Mouse (Mus musculus): Measurements from ENCODE around the gene Nfkb2. TPM values are rescaled to one million over a fixed set of nuclear protein-coding genes. Genes with fewer than 3 reads are reported as not detected.
A peak's percentile ranks its signal among the peaks of the same experiment; 100 is the strongest.

The Nfkb2 gene
- polyA plus RNA-seq, 1 experiment, result 46.7 TPM

DNA sequence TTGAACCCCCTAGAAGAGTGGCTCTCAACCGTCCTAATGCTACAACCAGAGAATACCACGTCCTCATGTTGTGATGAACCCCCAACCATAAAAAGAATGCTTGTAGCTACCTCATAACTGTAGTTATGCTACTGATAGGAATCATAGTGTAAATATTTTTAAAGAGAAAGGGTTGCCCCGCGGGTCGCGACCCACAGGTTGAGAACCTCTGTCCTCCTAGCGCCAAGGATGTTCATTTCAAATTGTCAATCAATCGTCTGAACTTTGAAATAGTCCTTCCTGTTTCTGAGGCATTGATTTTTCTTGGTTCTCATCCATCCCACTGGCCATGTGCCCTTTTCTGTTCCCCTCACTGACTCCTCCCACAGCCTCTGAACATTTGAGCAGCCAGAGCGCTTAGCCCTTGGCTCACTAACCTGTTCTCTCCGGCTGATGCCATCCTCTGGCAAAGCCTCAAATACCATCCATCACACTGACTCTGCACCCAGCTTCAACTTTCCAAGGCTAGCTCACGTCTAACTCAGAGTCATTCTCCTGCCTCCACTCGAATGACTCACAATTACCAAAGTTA is 13.5 kb upstream of the Nfkb2 start:
- Histone ChIP-seq H3K9me3 (no peaks in the 10 kb centered on the region), H3K4me3 (replicated peaks) (no peak overlapping the region), H3K4me1 (no peaks in the 10 kb centered on the region), H3K36me3 (replicated peaks; ENCODE audit: low read length) (peaks cover 18% of the 10 kb centered on the region), H3K27me3 (replicated peaks) (peaks cover 38% of the 10 kb centered on the region)
- TF ChIP-seq FLI1 (IDR thresholded peaks at IDR 0.05; ENCODE audit: low read length) (no peak), GATA1 (IDR thresholded peaks at IDR 0.05; ENCODE audit: borderline replicate concordance, low read length) (no peak)

GRCm38 (mm10) chr19:46296938-46297337 is 7.2 kb upstream of the Nfkb2 start:
- no peaks in the 10 kb centered on the region for H3K36me3 ChIP-seq (replicated peaks; ENCODE audit: low read length)
- TF ChIP-seq GATA1 (IDR thresholded peaks at IDR 0.05; ENCODE audit: borderline replicate concordance, low read length) (no peak), FLI1 (IDR thresholded peaks at IDR 0.05; ENCODE audit: low read length) (no peak)
- H3K27me3 ChIP-seq (replicated peaks), result peaks cover 32% of the 10 kb centered on the region

DNA sequence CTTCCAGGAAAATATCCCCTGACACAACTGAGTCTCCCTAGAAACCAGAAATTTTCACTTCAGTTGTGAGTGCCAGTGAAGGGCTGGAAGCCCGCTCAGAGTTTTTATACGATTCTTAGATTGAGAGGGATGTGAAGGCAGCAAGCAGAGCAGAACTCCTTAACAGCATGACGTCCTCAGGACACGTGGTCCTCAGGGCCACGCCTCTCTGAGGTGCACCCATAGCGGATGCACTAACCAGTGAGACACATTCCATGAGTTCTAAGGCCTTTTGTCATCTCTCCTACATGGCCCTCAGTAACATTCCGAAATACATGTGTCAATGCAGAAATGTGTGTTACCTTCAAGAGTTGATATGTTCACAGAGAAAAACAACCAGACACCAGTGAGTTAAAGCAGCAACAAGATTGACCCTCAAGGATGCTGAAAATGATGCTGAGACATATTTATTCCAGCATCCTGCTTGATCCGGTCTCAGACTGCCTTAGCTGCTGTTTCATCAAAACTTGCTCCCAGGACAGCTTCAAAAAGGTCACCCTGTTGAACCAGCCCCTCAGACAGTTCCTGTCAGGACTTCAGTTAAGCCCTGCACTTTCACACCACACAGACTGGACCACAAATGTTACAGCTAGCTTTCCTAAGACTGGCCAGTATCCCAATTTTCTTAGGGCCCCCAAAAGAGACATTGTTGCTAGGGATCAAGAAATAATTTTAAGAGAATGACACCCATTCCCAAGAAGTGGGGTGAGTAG is 3.6 kb upstream of the Nfkb2 start:
- Histone ChIP-seq H3K4me1 (peaks cover 19% of the 10 kb centered on the region), H3K36me3 (replicated peaks; ENCODE audit: low read length) (no peaks in the 10 kb centered on the region), H3K27me3 (replicated peaks) (peaks cover 14% of the 10 kb centered on the region), H3K9me3 (no peaks in the 10 kb centered on the region), H3K4me3 (replicated peaks) (no peak overlapping the region)
- TF ChIP-seq FLI1 (IDR thresholded peaks at IDR 0.05; ENCODE audit: low read length) (no peak), GATA1 (IDR thresholded peaks at IDR 0.05; ENCODE audit: borderline replicate concordance, low read length) (no peak)

More at GRCm38 (mm10) chr19:46296938-46297337, 7.2 kb upstream of the Nfkb2 start:
- no peak overlapping the region for H3K4me3 ChIP-seq (replicated peaks)
- H3K4me1 ChIP-seq, result no peaks in the 10 kb centered on the region
- no peaks in the 10 kb centered on the region for H3K9me3 ChIP-seq

DNA sequence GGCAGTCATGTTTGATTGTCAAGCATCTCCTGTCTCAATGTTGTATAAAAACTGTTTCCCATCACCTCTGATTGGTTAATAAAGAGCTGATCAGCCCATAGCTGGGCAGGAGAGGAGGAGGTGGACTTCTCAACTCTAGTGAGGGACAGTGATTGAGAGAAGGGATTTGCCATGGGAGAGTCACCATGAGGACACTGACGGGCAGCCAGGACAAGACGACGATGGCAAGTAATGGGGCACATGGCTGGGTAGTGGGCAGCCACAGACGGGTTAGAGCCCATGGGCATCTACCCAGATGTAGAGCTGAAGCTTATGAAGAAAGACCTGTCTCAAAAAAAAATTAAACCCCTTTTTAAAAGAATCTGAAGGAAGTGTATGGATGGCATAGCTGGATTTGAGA is 1.6 kb upstream of the Nfkb2 start:
- peak overlapping the region; percentile 79 for H3K4me3 ChIP-seq (replicated peaks)
- TF ChIP-seq FLI1 (IDR thresholded peaks at IDR 0.05; ENCODE audit: low read length) (no peak), GATA1 (IDR thresholded peaks at IDR 0.05; ENCODE audit: borderline replicate concordance, low read length) (no peak)
- H3K9me3 ChIP-seq, result no peaks in the 10 kb centered on the region
- H3K36me3 ChIP-seq (replicated peaks; ENCODE audit: low read length), result peaks cover 10% of the 10 kb centered on the region
- H3K4me1 ChIP-seq, result peaks cover 33% of the 10 kb centered on the region
- peaks cover 20% of the 10 kb centered on the region for H3K27me3 ChIP-seq (replicated peaks)

DNA sequence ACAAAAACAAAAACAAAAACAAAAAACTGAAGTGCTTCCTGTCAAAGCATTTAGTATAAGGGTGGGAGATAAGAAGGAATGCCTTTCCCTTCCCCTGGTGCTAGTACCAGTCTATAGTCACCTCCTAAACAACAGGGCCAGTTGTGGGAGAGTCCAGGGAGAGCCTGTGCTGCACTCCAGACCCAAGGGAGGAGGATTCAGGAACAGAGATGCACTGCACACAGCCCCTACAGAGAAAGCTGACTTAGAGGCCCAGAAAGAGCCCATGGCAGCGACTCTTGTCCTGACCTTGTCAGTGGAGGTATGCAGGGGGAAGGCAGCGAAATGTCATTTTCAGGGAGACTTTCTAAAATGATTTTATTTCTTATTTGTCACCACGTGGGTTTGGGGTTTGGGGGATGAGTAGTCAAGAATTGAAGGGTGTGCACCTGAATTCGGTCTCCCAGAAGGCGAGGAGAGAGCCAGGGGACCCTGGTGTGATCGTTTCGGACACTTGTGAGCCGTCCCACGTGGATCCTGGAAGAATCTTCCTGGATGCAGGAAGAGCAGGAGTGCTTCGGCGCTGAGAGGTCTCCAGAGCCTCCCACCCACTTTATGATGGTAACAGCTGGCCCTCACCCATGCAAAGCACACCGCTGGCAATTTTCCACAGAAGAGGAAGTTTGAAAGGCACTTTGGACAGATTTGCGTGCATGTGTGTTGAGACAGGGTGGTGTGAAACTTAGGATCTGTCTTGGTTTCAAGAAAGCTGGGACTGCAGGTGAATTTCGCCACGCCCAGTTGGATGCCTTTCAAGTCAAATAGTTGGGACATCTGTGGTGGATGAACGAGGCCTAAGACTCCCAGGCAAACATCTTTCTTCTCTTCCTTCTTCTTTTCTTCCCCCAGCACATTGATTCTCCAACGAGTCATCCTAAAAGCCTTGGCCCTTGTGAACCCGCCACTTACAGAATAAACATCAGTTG is 587 bp upstream of the Nfkb2 start:
- Histone ChIP-seq H3K4me3 (replicated peaks) (peak overlapping the region; percentile 100), H3K27me3 (replicated peaks) (peaks cover 22% of the 10 kb centered on the region), H3K36me3 (replicated peaks; ENCODE audit: low read length) (peaks cover 19% of the 10 kb centered on the region), H3K4me1 (peaks cover 38% of the 10 kb centered on the region), H3K9me3 (no peaks in the 10 kb centered on the region)
- TF ChIP-seq FLI1 (IDR thresholded peaks at IDR 0.05; ENCODE audit: low read length), result no peak
- no peak for TF ChIP-seq GATA1 (IDR thresholded peaks at IDR 0.05; ENCODE audit: borderline replicate concordance, low read length)

DNA sequence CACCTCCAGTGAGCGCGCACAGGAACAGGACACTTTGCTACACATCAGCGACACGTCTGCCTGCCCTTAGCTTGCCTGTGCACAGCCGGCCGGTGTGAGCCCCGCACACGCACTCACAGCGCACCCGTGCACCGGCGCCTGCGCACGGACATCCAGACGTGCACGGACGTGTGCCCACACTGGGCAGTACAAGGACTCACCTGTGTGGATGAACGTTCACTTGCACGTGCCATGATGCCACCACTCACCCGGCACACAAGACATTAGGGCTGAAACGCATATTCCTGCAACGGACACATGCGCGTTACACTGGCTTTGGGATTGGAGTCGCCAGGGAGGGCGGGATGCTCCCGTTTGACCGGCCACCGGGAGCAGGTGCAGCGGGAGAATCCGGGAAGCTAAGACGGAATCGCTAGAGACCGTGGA is 801 bp downstream of the Nfkb2 start:
- peaks cover 30% of the 10 kb centered on the region for H3K36me3 ChIP-seq (replicated peaks; ENCODE audit: low read length)
- peaks cover 51% of the 10 kb centered on the region for H3K4me1 ChIP-seq

DNA sequence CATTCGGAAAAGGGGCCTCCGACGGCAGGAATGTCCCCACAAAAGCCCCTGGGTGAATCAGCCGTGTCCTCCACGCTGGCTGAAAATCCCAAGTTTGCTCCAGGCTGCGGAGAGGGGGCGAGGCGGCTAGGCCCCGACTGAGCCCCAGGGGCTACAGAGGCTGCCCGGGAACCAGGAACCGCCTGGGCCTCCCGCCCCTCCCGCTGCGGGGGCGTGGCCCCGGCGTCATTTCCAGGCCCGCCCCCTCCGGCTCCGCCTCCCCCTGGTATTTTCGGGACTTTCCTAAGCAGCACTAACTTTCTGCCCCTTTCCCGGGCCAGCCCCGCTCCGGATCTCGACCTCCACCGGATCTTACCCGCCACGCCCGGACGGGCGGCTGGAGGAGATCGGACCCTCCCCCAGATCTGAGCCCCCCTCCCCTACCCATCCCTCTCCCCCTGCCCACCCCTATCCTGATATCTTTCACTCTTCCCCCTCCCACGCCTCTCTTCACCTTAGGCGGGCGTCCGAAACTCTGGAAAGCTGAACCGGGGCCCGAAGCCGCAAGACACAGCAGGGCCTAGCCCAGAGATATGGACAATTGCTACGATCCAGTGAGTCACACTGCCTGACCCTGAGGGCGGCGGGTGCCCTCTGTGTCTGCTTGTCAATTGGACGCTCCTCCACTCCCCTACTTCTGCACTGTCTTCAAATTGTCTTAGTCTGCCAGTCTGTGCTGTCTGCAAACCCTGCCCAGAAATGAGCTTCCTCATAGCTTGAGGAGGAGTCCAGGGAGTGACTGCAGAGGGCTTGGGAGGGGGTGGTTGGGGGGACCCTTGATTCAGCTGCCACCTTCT is 1.5 kb downstream of the Nfkb2 start:
- no peaks in the 10 kb centered on the region for H3K9me3 ChIP-seq
- peak overlapping the region; percentile 100 for H3K4me3 ChIP-seq (replicated peaks)
- H3K4me1 ChIP-seq, result peaks cover 51% of the 10 kb centered on the region
- H3K27me3 ChIP-seq (replicated peaks), result peaks cover 26% of the 10 kb centered on the region
- H3K36me3 ChIP-seq (replicated peaks; ENCODE audit: low read length), result peaks cover 37% of the 10 kb centered on the region
- TF ChIP-seq GATA1 (IDR thresholded peaks at IDR 0.05; ENCODE audit: borderline replicate concordance, low read length), result no peak
- TF ChIP-seq FLI1 (IDR thresholded peaks at IDR 0.05; ENCODE audit: low read length), result no peak

More for the DNA sequence above, 801 bp downstream of the Nfkb2 start:
- Histone ChIP-seq H3K27me3 (replicated peaks) (peaks cover 27% of the 10 kb centered on the region), H3K4me3 (replicated peaks) (peak overlapping the region; percentile 100), H3K9me3 (no peaks in the 10 kb centered on the region)
- TF ChIP-seq GATA1 (IDR thresholded peaks at IDR 0.05; ENCODE audit: borderline replicate concordance, low read length), result no peak
- no peak for TF ChIP-seq FLI1 (IDR thresholded peaks at IDR 0.05; ENCODE audit: low read length)

GRCm38 (mm10) chr19:46306268-46306610 is 2.1 kb downstream of the Nfkb2 start:
- no peak for TF ChIP-seq GATA1 (IDR thresholded peaks at IDR 0.05; ENCODE audit: borderline replicate concordance, low read length)
- no peak for TF ChIP-seq FLI1 (IDR thresholded peaks at IDR 0.05; ENCODE audit: low read length)
- H3K4me1 ChIP-seq, result peaks cover 51% of the 10 kb centered on the region
- peaks cover 28% of the 10 kb centered on the region for H3K27me3 ChIP-seq (replicated peaks)
- H3K36me3 ChIP-seq (replicated peaks; ENCODE audit: low read length), result peaks cover 43% of the 10 kb centered on the region
- H3K4me3 ChIP-seq (replicated peaks), result peak overlapping the region; percentile 100
- no peaks in the 10 kb centered on the region for H3K9me3 ChIP-seq

GRCm38 (mm10) chr19:46306751-46307289 is 2.7 kb downstream of the Nfkb2 start:
- peaks cover 49% of the 10 kb centered on the region for H3K36me3 ChIP-seq (replicated peaks; ENCODE audit: low read length)

More at GRCm38 (mm10) chr19:46306751-46307289, 2.7 kb downstream of the Nfkb2 start:
- Histone ChIP-seq H3K4me1 (peaks cover 51% of the 10 kb centered on the region), H3K27me3 (replicated peaks) (peaks cover 28% of the 10 kb centered on the region), H3K4me3 (replicated peaks) (peak overlapping the region; percentile 100), H3K9me3 (no peaks in the 10 kb centered on the region)
- TF ChIP-seq FLI1 (IDR thresholded peaks at IDR 0.05; ENCODE audit: low read length) (no peak), GATA1 (IDR thresholded peaks at IDR 0.05; ENCODE audit: borderline replicate concordance, low read length) (no peak)

All from megakaryocyte, embryonic 14.5 days (primary cell).